In genomic region chr9:120111156-120111945, GRCm38 (mm10) we compare ENCODE assay signal across 9 mouse cellular contexts. TPM values are rescaled to one million over a fixed set of nuclear protein-coding genes. Genes with fewer than 3 reads are reported as not detected.
DNase-seq lines count a peak whose midpoint lies in the region; ATAC-seq and TF ChIP-seq lines count a peak whose summit lies in the region.
"Had no signal": no experiment of that assay in that cellular context is flagged by ENCODE, and none has a peak within 500 bp of the region (broad histone marks: within the 10 kb centered on the region; RNA-seq: fewer than 3 reads in every experiment).

No protein-coding gene starts in this region.

- DNase-seq in heart, adult 2 months = no peak
- no peak for DNase-seq in heart, postnatal 10 days
- DNase-seq in CH12.LX (ENCODE audit: extremely low read depth) (no peak), adipocyte (ENCODE audit: low spot score) (no peak)
- DNase-seq in forebrain, postnatal 0 days = no peak
- no peak for DNase-seq in urinary bladder, adult 2 months (ENCODE audit: low spot score)
- DNase-seq in frontal cortex, postnatal 10 days (ENCODE audit: low spot score in 2 of 2) = no peak

- dilution Hi-C loops in CH12.LX (cut with MboI; ENCODE audit: extremely low pct_ligation_motif_present, extremely low pct_unique_long_range_greater_than_20kb, low sequenced_read_pairs) = no loop called here

- intact Hi-C loops in heart, adult 2 months (cut with DNase I) = no loop called here
- intact Hi-C loops in heart, postnatal 10 days (cut with DNase I) = no loop called here

- TF ChIP-seq EP300 in heart, adult 2 months (IDR thresholded peaks at IDR 0.05; ENCODE audit: insufficient read depth, low read depth, low read length) = no peak
- TF ChIP-seq EP300 in CH12.LX (IDR thresholded peaks at IDR 0.05; ENCODE audit: low read length) = no peak

- in situ Hi-C loops in CH12.LX (cut with MboI; ENCODE audit: low pct_ligation_motif_present, low pct_unique_long_range_greater_than_20kb, low sequenced_read_pairs) = no loop called here

- 72% methylated on average over 15 of the region's 15 CpGs for WGBS in heart, adult 2 months
- WGBS in forebrain, postnatal 0 days = 75% methylated on average over 15 of the region's 15 CpGs
- WGBS in liver, embryonic 15.5 days (ENCODE audit: insufficient replicate concordance) = 56% methylated on average over 15 of the region's 15 CpGs

- peaks cover 6% of the 10 kb centered on the region for H3K79me2 ChIP-seq in heart, adult 2 months (replicated peaks; ENCODE audit: control insufficient read depth, insufficient read depth, low read length)
- H3K79me2 ChIP-seq in CH12.LX (replicated peaks; ENCODE audit: control insufficient read depth, extremely low read depth, insufficient read depth, poor library complexity, severe bottlenecking) = peaks cover 13% of the 10 kb centered on the region

- peak overlapping the region; percentile 99 for H3K27ac ChIP-seq in heart, adult 2 months
- H3K27ac ChIP-seq in CH12.LX (ENCODE audit: insufficient read depth, low read depth) = peak overlapping the region; percentile 77
- H3K27ac ChIP-seq in forebrain, postnatal 0 days (ENCODE audit: low read depth, low read length) = peak overlapping the region; percentile 97
- peak overlapping the region; percentile 99 for H3K27ac ChIP-seq in liver, embryonic 15.5 days (replicated peaks)

- peaks cover 2% of the 10 kb centered on the region; the same call in 1 of the 2 replicates for H3K4me1 ChIP-seq in heart, adult 2 months (ENCODE audit: control insufficient read depth, insufficient read depth, low read length)
- H3K4me1 ChIP-seq in CH12.LX (ENCODE audit: control insufficient read depth in 1 of 2, insufficient read depth in 2 of 2) = peaks cover 12 to 24% of the 10 kb centered on the region in 2 experiments; a peak in 3 of 4 replicates
- H3K4me1 ChIP-seq in forebrain, postnatal 0 days (ENCODE audit: insufficient read depth) = no peaks in the 10 kb centered on the region
- H3K4me1 ChIP-seq in liver, embryonic 15.5 days (replicated peaks) = peaks cover 61% of the 10 kb centered on the region

- peak overlapping the region; percentile 99 for H3K4me3 ChIP-seq in heart, adult 2 months
- peak overlapping the region; percentile 62 to 87 (median 71) for H3K4me3 ChIP-seq in CH12.LX (replicated peaks in 1 of 3; ENCODE audit: low read depth in 2 of 3, low read length in 2 of 3, poor library complexity in 1 of 3)
- peak overlapping the region; percentile 93 for H3K4me3 ChIP-seq in forebrain, postnatal 0 days (ENCODE audit: low read depth, low read length)
- peak overlapping the region; percentile 91 for H3K4me3 ChIP-seq in liver, embryonic 15.5 days (replicated peaks)

- TF ChIP-seq CTCF in heart, adult 2 months (IDR thresholded peaks at IDR 0.05) = no peak
- no peak for TF ChIP-seq CTCF in CH12.LX (conservative IDR thresholded peaks at IDR 0.05 in 1 of 2, IDR thresholded peaks at IDR 0.05 in 1 of 2; ENCODE audit: low read depth in 2 of 2, low read length in 2 of 2)
- TF ChIP-seq CTCF in forebrain, postnatal 0 days (IDR thresholded peaks at IDR 0.05; ENCODE audit: low read depth) = no peak

- no peak for TF ChIP-seq POLR2A in heart, adult 2 months (IDR thresholded peaks at IDR 0.05; ENCODE audit: insufficient read depth, low read depth, low read length)
- TF ChIP-seq POLR2A in CH12.LX (IDR thresholded peaks at IDR 0.05; ENCODE audit: low read depth, low read length) = no peak

- no peak for TF ChIP-seq RAD21 in CH12.LX (IDR thresholded peaks at IDR 0.05; ENCODE audit: low read depth, low read length)

- no peaks in the 10 kb centered on the region for H3K9me3 ChIP-seq in CH12.LX (replicated peaks; ENCODE audit: low read length)
- no peaks in the 10 kb centered on the region for H3K9me3 ChIP-seq in forebrain, postnatal 0 days (ENCODE audit: low read length)
- no peaks in the 10 kb centered on the region for H3K9me3 ChIP-seq in liver, embryonic 15.5 days (replicated peaks)

- H3K4me2 ChIP-seq in CH12.LX (ENCODE audit: insufficient read depth, low read depth, poor library complexity, severe bottlenecking) = peak overlapping the region; percentile 96
- H3K4me2 ChIP-seq in forebrain, postnatal 0 days (ENCODE audit: low read depth) = peak overlapping the region; percentile 58
- peak overlapping the region; percentile 96 for H3K4me2 ChIP-seq in liver, embryonic 15.5 days

- no peaks in the 10 kb centered on the region for H3K36me3 ChIP-seq in heart, adult 2 months (ENCODE audit: control insufficient read depth, insufficient read depth, low read length)
- H3K36me3 ChIP-seq in CH12.LX (replicated peaks in 1 of 2; ENCODE audit: control insufficient read depth in 1 of 2, insufficient read depth in 1 of 2, low read length in 1 of 2) = peaks cover 0 to 9% of the 10 kb centered on the region in 2 experiments
- H3K36me3 ChIP-seq in forebrain, postnatal 0 days (ENCODE audit: insufficient read depth) = no peaks in the 10 kb centered on the region
- H3K36me3 ChIP-seq in liver, embryonic 15.5 days (replicated peaks) = peaks cover 2% of the 10 kb centered on the region

- ATAC-seq in forebrain, postnatal 0 days = no peak
- ATAC-seq in liver, embryonic 15.5 days (ENCODE audit: insufficient read depth) = no peak

- H3K27me3 ChIP-seq in heart, adult 2 months (ENCODE audit: control insufficient read depth, insufficient read depth, low read length) = no peaks in the 10 kb centered on the region
- no peaks in the 10 kb centered on the region for H3K27me3 ChIP-seq in CH12.LX (replicated peaks)
- H3K27me3 ChIP-seq in forebrain, postnatal 0 days (ENCODE audit: insufficient read depth, low read length) = no peaks in the 10 kb centered on the region
- no peaks in the 10 kb centered on the region for H3K27me3 ChIP-seq in liver, embryonic 15.5 days

- H3K9ac ChIP-seq in heart, adult 2 months (ENCODE audit: low read depth, low read length) = no peak overlapping the region
- peak overlapping the region; percentile 58 for H3K9ac ChIP-seq in CH12.LX (ENCODE audit: insufficient read depth, low read depth)
- H3K9ac ChIP-seq in forebrain, postnatal 0 days = peak overlapping the region; percentile 81; the same call in 1 of the 2 replicates
- peak overlapping the region; percentile 90 for H3K9ac ChIP-seq in liver, embryonic 15.5 days

TF ChIP-seq in CH12.LX, 34 proteins besides CTCF, POLR2A, EP300 and RAD21 (continues in another document):
- peak; percentile 51; the same call in 1 of the 2 replicates for TF ChIP-seq MYC (IDR thresholded peaks at IDR 0.05; ENCODE audit: low read depth, low read length)

RNA-seq across cellular contexts. Expression of gene Slc25a38, which starts 1.2 kb away (rescaled TPM):
- 10 to 100 TPM; 18.4 to 22.7 TPM for total RNA-seq in heart, adult 2 months (2021)
- 29.1 and 32.1 TPM in 2 replicates for polyA plus RNA-seq in heart, adult 2 months (2012; rRNA removed)
- total RNA-seq in heart, postnatal 10 days (2021) = 10 to 100 TPM; 10.2 to 11.7 TPM
- 20.3 and 25.3 TPM in 2 replicates for total RNA-seq in CH12.LX (2012; rRNA removed)
- 22.3 and 24.3 TPM in 2 replicates for total RNA-seq in CH12.LX (2014; rRNA removed)
- polyA plus RNA-seq in CH12.LX (2012; ENCODE audit: insufficient read length, low read depth) = 24.4 and 26.1 TPM in 2 replicates
- 49.1 and 53.5 TPM in 2 replicates for total RNA-seq in forebrain, postnatal 0 days (2014; rRNA removed)
- polyA plus RNA-seq in forebrain, postnatal 0 days (2015; fragmentation: Nextera tagmentation; extraction: Ambion mirVana) = 30.8 and 31.4 TPM in 2 replicates
- polyA plus RNA-seq in liver, embryonic 15.5 days (2015; fragmentation: Nextera tagmentation; extraction: Ambion mirVana) = 130 and 137 TPM in 2 replicates
- 23.8 and 25.0 TPM in 2 replicates for polyA plus RNA-seq in urinary bladder, adult 2 months (2012; rRNA removed)

RNA-seq across cellular contexts. Expression of gene Rpsa, which starts 16.1 kb away (rescaled TPM):
- 100 to 1,000 TPM; 457 to 528 TPM for total RNA-seq in heart, adult 2 months (2021)
- 1,018 and 1,107 TPM in 2 replicates for polyA plus RNA-seq in heart, adult 2 months (2012; rRNA removed)
- 100 to 1,000 TPM; 624 to 658 TPM for total RNA-seq in heart, postnatal 10 days (2021)
- 3,568 and 3,991 TPM in 2 replicates for total RNA-seq in CH12.LX (2012; rRNA removed)
- total RNA-seq in CH12.LX (2014; rRNA removed) = 4,012 and 4,053 TPM in 2 replicates
- polyA plus RNA-seq in CH12.LX (2012; ENCODE audit: insufficient read length, low read depth) = 3,250 and 3,563 TPM in 2 replicates
- total RNA-seq in forebrain, postnatal 0 days (2014; rRNA removed) = 2,026 and 2,688 TPM in 2 replicates
- 949 and 1,184 TPM in 2 replicates for polyA plus RNA-seq in forebrain, postnatal 0 days (2015; fragmentation: Nextera tagmentation; extraction: Ambion mirVana)
- 830 and 871 TPM in 2 replicates for polyA plus RNA-seq in liver, embryonic 15.5 days (2015; fragmentation: Nextera tagmentation; extraction: Ambion mirVana)
- polyA plus RNA-seq in urinary bladder, adult 2 months (2012; rRNA removed) = 1,805 and 1,865 TPM in 2 replicates

RNA-seq across cellular contexts. Expression of gene Ccr8, which starts 19.4 kb away (rescaled TPM):
- total RNA-seq in heart, adult 2 months (2021) = not detected
- not detected in 2 replicates for polyA plus RNA-seq in heart, adult 2 months (2012; rRNA removed)
- not detected for total RNA-seq in heart, postnatal 10 days (2021)
- not detected in 2 replicates for total RNA-seq in CH12.LX (2012; rRNA removed)
- total RNA-seq in CH12.LX (2014; rRNA removed) = not detected in 2 replicates
- not detected in 2 replicates for polyA plus RNA-seq in CH12.LX (2012; ENCODE audit: insufficient read length, low read depth)
- total RNA-seq in forebrain, postnatal 0 days (2014; rRNA removed) = not detected in 2 replicates
- not detected in 2 replicates for polyA plus RNA-seq in forebrain, postnatal 0 days (2015; fragmentation: Nextera tagmentation; extraction: Ambion mirVana)
- polyA plus RNA-seq in liver, embryonic 15.5 days (2015; fragmentation: Nextera tagmentation; extraction: Ambion mirVana) = 0.07 TPM in 1 of 2 replicates, not detected in the other
- 0.12 TPM in 1 of 2 replicates, not detected in the other for polyA plus RNA-seq in urinary bladder, adult 2 months (2012; rRNA removed)
- total RNA-seq: common myeloid progenitor, adult 5-6 weeks had no signal

RNA-seq across cellular contexts. Expression of gene Mobp, which starts 38.2 kb away (rescaled TPM):
- total RNA-seq in heart, adult 2 months (2021) = not detected
- polyA plus RNA-seq in heart, adult 2 months (2012; rRNA removed) = 0.09 TPM in 1 of 2 replicates, not detected in the other
- total RNA-seq in heart, postnatal 10 days (2021) = not detected
- total RNA-seq in CH12.LX (2012; rRNA removed) (not detected in 2 replicates), CH12.LX (2014; rRNA removed) (not detected in 2 replicates)
- 0.17 TPM in 1 of 2 replicates, not detected in the other for polyA plus RNA-seq in CH12.LX (2012; ENCODE audit: insufficient read length, low read depth)
- 0.08 TPM in 1 of 2 replicates, not detected in the other for total RNA-seq in forebrain, postnatal 0 days (2014; rRNA removed)
- 0.18 TPM in 1 of 2 replicates, not detected in the other for polyA plus RNA-seq in forebrain, postnatal 0 days (2015; fragmentation: Nextera tagmentation; extraction: Ambion mirVana)
- polyA plus RNA-seq in liver, embryonic 15.5 days (2015; fragmentation: Nextera tagmentation; extraction: Ambion mirVana) = not detected in 2 replicates
- polyA plus RNA-seq in urinary bladder, adult 2 months (2012; rRNA removed) = 0.85 and 1.2 TPM in 2 replicates
- total RNA-seq: common myeloid progenitor, adult 5-6 weeks had no signal

RNA-seq across cellular contexts. Expression of gene Cx3cr1, which starts 41.7 kb away (rescaled TPM):
- 1 to 10 TPM; 1.2 to 3.7 TPM for total RNA-seq in heart, adult 2 months (2021)
- 4.4 and 6.4 TPM in 2 replicates for polyA plus RNA-seq in heart, adult 2 months (2012; rRNA removed)
- 1 to 10 TPM; 3.9 to 7.1 TPM for total RNA-seq in heart, postnatal 10 days (2021)
- total RNA-seq in CH12.LX (2012; rRNA removed) (not detected in 2 replicates), CH12.LX (2014; rRNA removed) (not detected in 2 replicates)
- 0.06 and 0.08 TPM in 2 replicates for polyA plus RNA-seq in CH12.LX (2012; ENCODE audit: insufficient read length, low read depth)
- 11.2 and 14.7 TPM in 2 replicates for total RNA-seq in forebrain, postnatal 0 days (2014; rRNA removed)
- 5.1 and 10.6 TPM in 2 replicates for polyA plus RNA-seq in forebrain, postnatal 0 days (2015; fragmentation: Nextera tagmentation; extraction: Ambion mirVana)
- 2.7 and 3.5 TPM in 2 replicates for polyA plus RNA-seq in liver, embryonic 15.5 days (2015; fragmentation: Nextera tagmentation; extraction: Ambion mirVana)
- polyA plus RNA-seq in urinary bladder, adult 2 months (2012; rRNA removed) = 2.9 and 3.1 TPM in 2 replicates
